Mouse (Mus musculus): ENCODE results near the gene Eif5. TPM values are rescaled to one million over a fixed set of nuclear protein-coding genes. Genes with fewer than 3 reads are reported as not detected.

Gene Eif5
- total RNA-seq, 2 experiments from 2014 or later = 218 to 276 TPM

DNA sequence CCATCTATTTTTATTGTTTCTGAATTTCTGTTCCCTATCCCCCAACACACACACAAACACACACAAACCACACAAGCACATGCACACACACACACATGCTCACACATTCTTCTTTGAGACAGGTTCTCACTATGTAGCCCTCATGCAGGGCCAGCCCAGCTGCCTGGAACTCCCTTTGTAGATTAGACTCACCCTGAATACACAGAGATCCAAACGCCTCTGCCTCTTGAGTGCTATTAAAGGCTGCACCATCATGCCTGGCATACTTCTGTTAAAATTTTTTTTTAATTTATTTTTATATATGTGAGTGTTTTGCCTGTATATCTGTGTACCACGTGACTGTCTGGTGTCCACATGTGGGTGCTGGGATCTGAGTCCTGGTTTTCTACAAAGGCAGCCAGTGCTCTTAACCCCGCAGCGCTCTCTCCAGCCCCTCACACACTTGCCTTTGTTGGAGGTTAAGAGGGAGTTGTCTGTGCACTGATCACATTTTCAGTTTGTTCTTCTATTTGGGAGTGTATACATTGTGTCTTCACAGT is 24.5 kb downstream of the Eif5 start:
- no peak for DNase-seq (ENCODE audit: low spot score in 2 of 2)

DNA sequence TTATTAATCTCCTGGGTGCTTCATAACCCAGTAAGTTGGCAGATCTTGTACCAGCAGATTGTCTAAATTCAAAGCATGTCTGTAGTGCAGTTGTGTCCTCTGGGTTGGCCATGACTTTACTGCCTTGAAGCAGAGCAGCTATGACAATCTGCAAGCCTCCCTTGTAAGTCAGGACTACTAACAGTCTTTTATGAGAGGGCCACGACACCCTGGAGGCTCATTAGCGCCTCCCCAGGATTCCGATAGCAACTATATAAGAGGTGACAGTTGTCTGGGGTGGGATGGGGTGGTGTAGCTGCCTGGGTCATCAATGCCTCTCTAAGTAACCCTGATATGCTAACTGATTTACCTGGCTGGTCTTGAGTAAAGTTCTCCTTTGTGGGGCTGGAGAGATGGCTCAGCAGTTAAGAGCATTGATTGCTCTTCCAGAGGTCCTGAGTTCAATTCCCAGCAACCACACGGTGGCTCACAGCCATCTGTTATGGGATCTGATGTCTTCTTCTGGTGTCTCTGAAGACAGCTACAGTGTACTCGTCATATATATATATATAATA is 25.3 kb downstream of the Eif5 start:
- DNase-seq (ENCODE audit: low spot score in 2 of 2) = no peak

DNA sequence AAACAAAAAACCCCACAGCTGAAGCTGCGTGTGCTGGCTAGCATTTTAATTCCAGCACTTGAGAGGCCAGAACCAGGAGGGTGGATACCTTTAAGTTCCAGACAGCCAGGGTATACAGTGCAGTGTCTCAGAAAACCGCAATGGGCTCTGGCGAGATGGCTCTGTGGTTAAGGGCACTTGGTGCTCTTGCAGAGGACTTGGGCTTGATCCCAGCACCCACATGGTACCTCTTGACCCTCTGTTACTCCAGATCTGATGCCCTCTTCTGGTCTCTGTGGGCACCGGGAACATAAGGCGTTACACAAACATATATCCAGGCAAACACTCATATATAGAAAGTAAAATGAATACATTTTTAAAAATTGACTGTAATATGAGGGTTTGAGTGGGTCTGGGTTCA is 27.5 kb downstream of the Eif5 start:
- DNase-seq (ENCODE audit: low spot score in 2 of 2) = no peak

DNA sequence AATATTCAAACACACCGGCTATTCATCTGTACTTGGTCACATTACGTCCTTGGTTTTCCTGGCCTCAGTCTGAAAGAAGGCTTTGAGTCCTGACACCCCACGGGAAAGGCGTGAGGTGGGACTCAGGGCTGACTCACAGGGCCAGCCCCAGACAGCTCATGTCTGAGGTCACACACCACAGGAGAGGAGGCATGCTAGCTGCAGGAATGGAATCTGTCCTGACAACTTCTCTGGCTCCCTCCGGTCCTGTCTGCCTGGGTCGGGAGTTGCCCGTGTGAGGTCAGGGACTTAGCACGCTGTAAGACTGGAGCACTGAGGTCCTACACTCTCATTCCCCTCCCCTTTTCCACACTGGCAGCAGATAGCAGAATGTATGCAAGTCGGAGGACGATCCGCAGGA is 31.0 kb downstream of the Eif5 start:
- DNase-seq (ENCODE audit: low spot score in 2 of 2) = no peak

DNA sequence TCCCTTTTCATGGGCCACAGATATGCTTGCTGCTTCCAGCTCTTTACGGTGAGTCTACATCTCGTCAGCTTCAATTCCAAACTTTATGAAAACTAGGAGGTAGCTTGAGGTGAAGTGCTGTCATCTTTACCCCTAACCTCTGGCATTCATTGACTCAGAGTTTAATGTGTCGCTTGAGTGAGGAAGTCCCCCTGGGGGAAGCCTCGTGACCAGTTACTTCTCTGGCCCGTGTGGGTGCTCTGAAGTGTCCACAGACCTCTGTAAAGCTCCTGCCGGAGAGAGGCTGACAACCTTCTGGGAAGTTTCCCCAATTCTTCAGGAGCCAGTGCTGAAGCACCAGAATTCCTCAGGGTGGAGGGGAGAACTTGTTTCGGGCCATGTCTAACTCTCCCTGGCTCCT is 34.6 kb downstream of the Eif5 start:
- no peak for DNase-seq (ENCODE audit: low spot score in 2 of 2)

DNA sequence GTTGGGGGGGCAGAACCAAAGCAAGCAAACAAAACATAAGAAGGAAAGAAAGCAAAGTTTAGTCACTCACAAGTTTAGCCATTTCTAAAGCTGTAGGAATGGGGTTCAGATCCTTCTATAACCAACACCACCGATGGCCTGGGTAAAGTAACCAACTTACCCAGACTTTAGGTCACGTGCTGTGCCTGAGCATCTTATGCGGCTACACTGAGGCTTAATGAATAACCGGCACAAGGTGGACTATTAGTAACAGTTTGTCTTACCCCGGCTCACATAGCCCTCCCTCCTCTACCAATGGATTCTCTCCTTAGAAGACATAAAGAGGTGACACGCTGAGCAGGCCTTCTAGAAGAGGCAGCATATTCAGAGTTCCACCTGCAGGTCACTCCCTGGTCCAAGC is 35.5 kb downstream of the Eif5 start:
- DNase-seq (ENCODE audit: low spot score in 2 of 2) = no peak

DNA sequence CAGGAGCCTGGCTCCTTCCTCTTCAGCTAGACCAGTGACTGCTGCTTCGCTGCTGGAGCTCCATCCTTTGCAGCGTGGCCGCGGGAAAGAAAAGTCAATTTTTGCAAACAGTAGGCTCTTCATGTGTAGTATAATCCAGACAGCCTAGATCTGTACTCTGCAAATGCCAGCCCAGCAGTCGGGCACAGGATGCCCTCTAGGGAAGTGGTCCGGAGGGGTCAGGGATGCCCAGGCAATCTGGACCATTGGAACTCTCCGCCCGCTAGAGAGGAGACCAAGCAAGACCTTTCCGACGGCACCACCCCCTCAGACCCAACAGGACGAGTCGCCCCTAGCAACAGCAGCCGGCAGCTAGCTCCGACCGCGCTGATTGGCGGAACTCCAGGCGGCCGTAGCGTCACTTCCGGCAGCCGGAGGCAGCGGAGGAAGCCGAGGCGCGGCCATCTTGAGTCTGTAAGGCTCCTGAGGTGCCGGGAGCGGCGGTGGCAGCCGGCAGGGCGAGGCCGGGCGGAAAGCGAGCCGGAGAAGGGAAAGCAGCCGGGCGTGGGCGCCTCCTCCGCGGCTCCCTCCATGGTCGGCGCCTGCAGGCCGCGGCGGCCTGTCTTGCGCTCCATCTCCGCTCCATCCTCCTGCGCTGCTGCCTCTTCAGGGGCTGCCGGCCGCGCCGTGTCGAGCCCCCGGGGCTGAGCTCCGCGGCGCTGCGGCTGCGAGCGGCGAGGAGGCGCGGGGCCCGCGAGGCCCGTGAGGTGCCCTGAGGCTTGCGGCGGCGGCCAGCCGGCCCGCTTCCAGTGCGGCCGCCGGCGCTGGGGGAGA is 36.5 kb downstream of the Eif5 start, which contains the start of gene Mark3:
Gene Mark3 (plus strand): TSS at position 450 of the 813 bp plus-strand sequence.
- DNase-seq (ENCODE audit: low spot score in 2 of 2) = peak; percentile 97

DNA sequence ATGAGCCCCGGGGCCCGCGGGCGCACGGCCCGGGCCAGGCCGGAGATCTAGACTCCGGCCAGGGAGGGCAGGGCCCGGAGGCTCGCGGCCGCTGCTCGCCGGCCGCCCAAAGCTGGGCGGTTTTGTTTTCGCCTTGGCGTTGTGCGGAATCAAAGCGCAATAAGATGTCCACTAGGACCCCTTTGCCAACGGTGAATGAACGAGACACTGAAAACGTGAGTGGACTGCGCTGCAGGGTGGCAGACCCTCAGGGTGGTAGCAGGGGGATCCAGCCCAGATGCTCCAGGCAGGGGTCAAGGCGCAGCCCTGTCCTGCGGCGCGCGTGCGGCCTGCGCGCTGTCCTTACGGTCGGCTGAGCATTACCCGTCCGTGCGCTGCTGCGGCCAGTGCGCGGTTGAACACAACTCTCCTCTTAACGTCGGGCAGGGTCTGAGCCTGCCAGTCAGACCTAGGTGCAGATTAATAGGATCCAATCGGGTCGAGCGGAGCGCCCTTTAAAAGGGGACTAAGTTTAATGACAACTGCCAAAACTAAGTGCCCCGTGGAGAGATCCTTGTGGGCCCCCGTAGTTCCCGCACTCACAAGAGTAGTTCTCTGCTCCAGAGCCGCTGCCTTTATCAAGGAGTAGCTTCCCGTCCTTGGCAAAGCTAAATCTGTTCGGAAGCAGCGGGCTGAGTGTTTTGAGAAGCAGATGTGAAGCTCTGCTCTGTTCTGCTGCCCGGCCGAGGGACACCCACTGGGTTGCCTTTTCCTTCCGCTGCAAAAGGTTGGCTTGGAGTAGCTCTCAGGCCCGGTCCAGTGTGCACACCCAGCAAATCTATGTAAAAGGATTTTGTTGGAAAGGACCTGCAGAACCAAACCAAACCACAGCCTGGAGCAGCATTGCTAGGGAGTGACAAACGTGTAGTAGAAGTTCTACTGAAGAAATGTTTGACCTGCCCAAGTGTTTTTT is 37.3 kb downstream of the Eif5 start:
- peak; percentile 35 to 42 for DNase-seq (ENCODE audit: low spot score in 2 of 2)

DNA sequence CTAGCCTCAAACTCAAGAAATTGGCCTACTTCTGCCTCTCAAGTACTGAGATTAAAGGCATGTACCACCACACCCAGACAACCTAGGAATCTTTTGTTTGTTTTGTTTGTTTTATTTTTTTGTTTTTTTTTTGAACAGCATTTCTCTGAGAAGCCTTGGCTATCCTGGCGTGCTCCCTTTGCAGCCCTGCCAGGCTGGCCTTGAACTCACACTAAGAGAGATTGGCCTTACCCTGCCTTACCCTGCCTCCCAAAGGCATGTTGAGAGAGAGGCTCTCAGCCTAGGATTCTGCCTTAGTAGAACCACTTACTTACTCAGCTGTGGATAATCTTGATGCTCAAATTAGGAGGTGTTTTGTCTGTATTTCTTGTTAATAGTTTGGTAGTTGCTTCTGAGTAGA is 45.2 kb downstream of the Eif5 start:
- DNase-seq (ENCODE audit: low spot score in 2 of 2) = no peak

DNA sequence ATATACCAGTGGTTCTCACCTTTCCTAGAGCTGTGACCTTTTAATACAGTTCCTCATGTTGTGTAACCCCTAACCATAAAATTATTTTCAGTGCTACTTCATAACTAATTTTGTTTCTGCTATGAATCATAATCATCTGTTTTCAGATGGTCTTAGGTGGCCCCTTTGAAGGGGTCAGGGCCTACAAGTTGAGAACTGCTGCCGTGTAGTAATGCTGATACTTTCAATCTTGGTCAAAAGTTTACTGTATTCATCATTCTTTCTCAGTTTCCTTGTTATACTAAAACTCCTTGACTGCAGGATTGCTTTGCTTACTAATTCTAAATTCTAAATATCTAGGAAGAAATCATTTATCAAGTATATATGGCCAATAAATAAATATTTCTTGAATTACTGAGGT is 46.6 kb downstream of the Eif5 start:
- no peak for DNase-seq (ENCODE audit: low spot score in 2 of 2)

DNA sequence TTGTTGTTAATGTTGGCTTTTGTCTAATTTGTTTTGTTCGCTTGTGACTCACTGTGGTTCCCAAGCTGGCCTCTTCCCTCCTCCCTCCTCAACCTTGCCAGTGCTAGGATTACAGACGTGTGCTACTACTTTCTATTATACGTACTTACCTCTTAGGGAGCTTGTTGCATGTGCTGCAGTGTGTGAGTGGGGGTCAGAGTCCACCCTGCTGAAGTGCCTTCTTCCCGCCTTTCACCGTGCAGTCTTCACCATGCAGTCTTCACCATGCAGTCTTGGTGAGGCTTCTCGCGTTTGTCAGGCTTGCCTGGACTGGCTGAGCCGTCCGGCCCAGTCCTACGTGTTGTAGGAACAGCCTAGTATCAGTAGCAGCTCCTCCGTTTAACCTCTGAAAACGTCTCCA is 49.4 kb downstream of the Eif5 start:
- DNase-seq (ENCODE audit: low spot score in 2 of 2) = no peak

DNA sequence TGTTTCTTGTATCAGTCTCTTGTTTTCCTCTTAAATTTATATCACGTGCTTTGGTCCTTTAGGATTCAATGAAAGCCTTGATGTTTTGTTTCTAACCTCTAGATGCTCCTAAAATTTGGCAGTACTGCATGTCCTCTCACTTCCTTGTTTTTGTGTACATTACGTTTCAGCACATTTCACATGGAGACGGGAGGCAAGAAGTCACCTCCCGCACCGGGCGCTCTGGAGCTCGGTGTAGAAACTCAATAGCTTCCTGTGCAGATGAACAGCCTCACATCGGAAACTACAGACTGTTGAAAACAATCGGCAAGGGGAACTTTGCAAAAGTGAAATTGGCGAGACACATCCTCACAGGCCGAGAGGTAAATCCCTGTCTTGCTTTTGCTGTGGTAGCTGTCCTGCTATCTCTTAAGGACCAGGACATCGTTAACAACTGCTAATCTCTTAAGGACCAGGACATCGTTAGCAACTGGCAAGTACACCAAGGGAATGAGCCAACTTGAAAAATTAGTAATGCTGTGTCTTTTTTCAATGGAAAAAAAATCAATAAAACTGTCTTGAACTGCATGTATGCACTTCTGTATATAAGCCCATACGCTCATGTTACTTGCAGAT is 54.7 kb downstream of the Eif5 start:
- no peak for DNase-seq (ENCODE audit: low spot score in 2 of 2)

DNA sequence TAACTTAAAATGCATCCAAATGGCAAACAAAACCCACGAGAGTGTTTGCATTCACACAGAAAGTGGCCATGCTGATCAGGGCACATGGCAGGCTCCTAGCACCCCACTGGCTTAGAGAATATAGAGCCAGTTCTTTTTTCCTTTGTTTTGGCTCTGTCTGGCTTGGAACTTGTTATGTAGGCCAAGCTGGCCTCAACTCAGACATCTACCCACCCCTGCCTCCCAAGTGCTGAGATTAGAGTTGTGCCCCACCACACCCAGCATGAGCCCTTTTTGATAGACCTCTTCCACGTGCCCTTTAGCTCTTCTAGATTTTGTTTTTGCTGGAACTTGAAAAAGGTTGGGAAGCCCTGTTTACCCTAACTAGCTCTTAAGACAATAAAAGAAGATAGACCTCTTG is 56.0 kb downstream of the Eif5 start:
- DNase-seq (ENCODE audit: low spot score in 2 of 2) = no peak

Other genes starting within 250 kb of the Eif5 start
- gene Cdc42bpb, start 160.3 kb upstream of the Eif5 start, total RNA-seq (2021) = 100 to 1,000 TPM; 117 to 125 TPM
- gene Lbhd2, start 131.2 kb upstream of the Eif5 start, total RNA-seq (2021) = 1 to 10 TPM in 1 of 2 experiments, under 1 TPM in 1; 0.62 to 1.8 TPM
- 1 to 10 TPM; 1.2 to 2.3 TPM for gene Exoc3l4, start 121.0 kb upstream of the Eif5 start, total RNA-seq (2021)
- 1 to 10 TPM in 1 of 2 experiments, under 1 TPM in 1; 0.55 to 1.2 TPM for gene Tnfaip2, start 95.5 kb upstream of the Eif5 start, total RNA-seq (2021)
- 1 to 10 TPM; 5.2 to 6.3 TPM for gene Gm266, start 52.2 kb upstream of the Eif5 start, total RNA-seq (2021)
- 100 to 1,000 TPM; 126 to 133 TPM for gene Mark3, start 36.5 kb downstream of the Eif5 start, total RNA-seq (2021)
- 1,000 to 10,000 TPM; 1,245 to 1,280 TPM for gene Ckb, start 134.3 kb downstream of the Eif5 start, total RNA-seq (2021)
- 10 to 100 TPM; 15.6 to 17.5 TPM for gene Trmt61a, start 140.1 kb downstream of the Eif5 start, total RNA-seq (2021)
- 10 to 100 TPM; 42.0 to 44.4 TPM for gene Bag5, start 175.2 kb downstream of the Eif5 start, total RNA-seq (2021)
- 10 to 100 TPM; 38.5 to 40.0 TPM for gene Apopt1, start 175.2 kb downstream of the Eif5 start, total RNA-seq (2021)
- 100 to 1,000 TPM; 826 to 832 TPM for gene Klc1, start 220.8 kb downstream of the Eif5 start, total RNA-seq (2021)

Data from layer of hippocampus, postnatal 14 days (tissue).